Mouse (Mus musculus): ENCODE results near the gene Rnf215. TPM values are rescaled to one million over a fixed set of nuclear protein-coding genes. Genes with fewer than 3 reads are reported as not detected.
A peak's percentile ranks its signal among the peaks of the same experiment; 100 is the strongest.

Gene Rnf215
- 19.2 and 20.6 TPM in 2 replicates for polyA plus RNA-seq (2015; fragmentation: Nextera tagmentation; extraction: Ambion mirVana)

DNA sequence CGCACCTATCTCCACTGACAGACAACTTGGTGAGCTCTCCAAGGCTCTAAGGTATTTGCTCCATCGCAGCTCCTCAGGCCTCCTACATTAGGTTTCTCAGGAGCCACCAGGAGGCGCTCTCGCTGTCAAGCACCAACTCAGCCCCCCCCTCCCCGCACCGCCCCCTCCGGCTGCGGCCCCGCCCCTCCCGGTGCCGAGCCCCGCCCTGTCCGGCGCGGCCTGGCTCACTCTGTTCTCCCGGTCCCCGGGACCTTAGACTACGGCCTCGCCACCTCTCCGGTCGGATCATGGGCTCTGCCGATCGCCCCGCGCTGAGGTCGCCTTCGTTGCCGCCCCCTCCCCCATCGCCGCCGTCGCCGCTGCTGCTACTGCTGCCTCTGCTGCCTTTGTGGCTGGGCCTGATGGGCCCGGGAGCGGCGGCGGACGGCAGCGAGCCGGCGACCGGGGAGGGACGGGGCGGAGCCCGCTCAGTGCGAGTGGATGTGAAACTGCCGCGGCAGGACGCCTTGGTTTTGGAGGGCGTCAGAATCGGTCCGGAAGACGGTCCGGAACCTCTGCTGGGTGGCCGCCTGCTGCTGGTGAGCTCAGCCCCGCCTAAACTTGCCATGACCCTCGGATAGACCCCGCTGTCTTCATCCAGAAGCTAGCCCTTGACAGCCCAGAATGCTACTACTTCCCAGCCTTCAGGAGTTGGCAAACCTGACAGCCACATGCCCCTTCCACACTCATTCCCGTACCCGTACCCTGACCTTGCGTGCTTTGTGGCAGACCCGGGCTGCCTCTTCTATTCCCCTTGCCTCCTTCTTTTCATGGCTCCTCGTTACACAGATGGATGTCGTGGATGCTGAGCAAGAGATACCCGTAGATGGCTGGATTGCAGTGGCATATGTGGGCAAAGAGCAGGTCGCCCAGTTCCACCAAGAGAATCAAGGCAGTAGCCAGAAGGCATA, at the start of gene Rnf215:
Gene Rnf215 (plus strand): TSS at position 217 of the 950 bp plus-strand sequence.
- WGBS, result 3% methylated on average over 65 of the region's 66 CpGs
- Histone ChIP-seq H3K4me2 (ENCODE audit: low read depth, low read length) (peak within 1 kb of the TSS; percentile 94), H3K36me3 (ENCODE audit: control insufficient read depth, insufficient read depth) (peaks cover 3% of the 10 kb centered on the region; the same call in 1 of the 2 replicates), H3K9ac (ENCODE audit: low read length) (peak within 1 kb of the TSS; percentile 97), H3K4me3 (ENCODE audit: low read length) (peak within 1 kb of the TSS; percentile 93), H3K27me3 (ENCODE audit: control insufficient read depth, insufficient read depth, low read length) (no peaks in the 10 kb centered on the region), H3K4me1 (ENCODE audit: control insufficient read depth, insufficient read depth, low read length) (peaks cover 14% of the 10 kb centered on the region), H3K27ac (ENCODE audit: low read length) (peak within 1 kb of the TSS; percentile 87), H3K9me3 (replicated peaks; ENCODE audit: control insufficient read depth, low read length) (no peaks in the 10 kb centered on the region)
- ATAC-seq (replicated peaks; ENCODE audit: extremely low read depth, insufficient read depth, low FRiP score), result peak; percentile 95

GRCm38 (mm10) chr11:4086246-4086645, 48.8 kb upstream of the Rnf215 start:
- Histone ChIP-seq H3K36me3 (ENCODE audit: control insufficient read depth, insufficient read depth) (peaks cover 7% of the 10 kb centered on the region), H3K4me2 (ENCODE audit: low read depth, low read length) (no peak overlapping the region), H3K27me3 (ENCODE audit: control insufficient read depth, insufficient read depth, low read length) (no peaks in the 10 kb centered on the region), H3K9me3 (replicated peaks; ENCODE audit: control insufficient read depth, low read length) (peaks cover 8% of the 10 kb centered on the region), H3K9ac (ENCODE audit: low read length) (no peak overlapping the region), H3K27ac (ENCODE audit: low read length) (no peak overlapping the region), H3K4me3 (ENCODE audit: low read length) (no peak overlapping the region), H3K4me1 (ENCODE audit: control insufficient read depth, insufficient read depth, low read length) (no peaks in the 10 kb centered on the region)
- no peak for ATAC-seq (replicated peaks; ENCODE audit: extremely low read depth, insufficient read depth, low FRiP score)
- 56% methylated on average over 1 of the region's 1 CpGs for WGBS

- peaks cover 10% of the 10 kb centered on the region for H3K9me3 ChIP-seq (replicated peaks; ENCODE audit: control insufficient read depth, low read length)
- H3K27me3 ChIP-seq (ENCODE audit: control insufficient read depth, insufficient read depth, low read length), result no peaks in the 10 kb centered on the region
- peaks cover 17% of the 10 kb centered on the region for H3K36me3 ChIP-seq (ENCODE audit: control insufficient read depth, insufficient read depth)
- 45% methylated on average over 2 of the region's 2 CpGs for WGBS
- H3K27ac ChIP-seq (ENCODE audit: low read length), result no peak overlapping the region
- no peak overlapping the region for H3K4me2 ChIP-seq (ENCODE audit: low read depth, low read length)
- no peaks in the 10 kb centered on the region for H3K4me1 ChIP-seq (ENCODE audit: control insufficient read depth, insufficient read depth, low read length)
- no peak overlapping the region for H3K9ac ChIP-seq (ENCODE audit: low read length)
- no peak for ATAC-seq (replicated peaks; ENCODE audit: extremely low read depth, insufficient read depth, low FRiP score)
- no peak overlapping the region for H3K4me3 ChIP-seq (ENCODE audit: low read length)
These were observed 47.7 kb upstream of the Rnf215 start for GRCm38 (mm10) chr11:4087267-4087666.

GRCm38 (mm10) chr11:4093459-4094377, 41.3 kb upstream of the Rnf215 start:
- H3K4me2 ChIP-seq (ENCODE audit: low read depth, low read length), result peak overlapping the region; percentile 64
- peaks cover 25% of the 10 kb centered on the region for H3K36me3 ChIP-seq (ENCODE audit: control insufficient read depth, insufficient read depth)
- H3K9ac ChIP-seq (ENCODE audit: low read length), result no peak overlapping the region
- peaks cover 21% of the 10 kb centered on the region for H3K4me1 ChIP-seq (ENCODE audit: control insufficient read depth, insufficient read depth, low read length)
- H3K27ac ChIP-seq (ENCODE audit: low read length), result no peak overlapping the region
- ATAC-seq (replicated peaks; ENCODE audit: extremely low read depth, insufficient read depth, low FRiP score), result no peak
- peak overlapping the region; percentile 76 for H3K4me3 ChIP-seq (ENCODE audit: low read length)
- no peaks in the 10 kb centered on the region for H3K27me3 ChIP-seq (ENCODE audit: control insufficient read depth, insufficient read depth, low read length)
- peaks cover 8% of the 10 kb centered on the region for H3K9me3 ChIP-seq (replicated peaks; ENCODE audit: control insufficient read depth, low read length)
- 75% methylated on average over 18 of the region's 18 CpGs for WGBS

DNA sequence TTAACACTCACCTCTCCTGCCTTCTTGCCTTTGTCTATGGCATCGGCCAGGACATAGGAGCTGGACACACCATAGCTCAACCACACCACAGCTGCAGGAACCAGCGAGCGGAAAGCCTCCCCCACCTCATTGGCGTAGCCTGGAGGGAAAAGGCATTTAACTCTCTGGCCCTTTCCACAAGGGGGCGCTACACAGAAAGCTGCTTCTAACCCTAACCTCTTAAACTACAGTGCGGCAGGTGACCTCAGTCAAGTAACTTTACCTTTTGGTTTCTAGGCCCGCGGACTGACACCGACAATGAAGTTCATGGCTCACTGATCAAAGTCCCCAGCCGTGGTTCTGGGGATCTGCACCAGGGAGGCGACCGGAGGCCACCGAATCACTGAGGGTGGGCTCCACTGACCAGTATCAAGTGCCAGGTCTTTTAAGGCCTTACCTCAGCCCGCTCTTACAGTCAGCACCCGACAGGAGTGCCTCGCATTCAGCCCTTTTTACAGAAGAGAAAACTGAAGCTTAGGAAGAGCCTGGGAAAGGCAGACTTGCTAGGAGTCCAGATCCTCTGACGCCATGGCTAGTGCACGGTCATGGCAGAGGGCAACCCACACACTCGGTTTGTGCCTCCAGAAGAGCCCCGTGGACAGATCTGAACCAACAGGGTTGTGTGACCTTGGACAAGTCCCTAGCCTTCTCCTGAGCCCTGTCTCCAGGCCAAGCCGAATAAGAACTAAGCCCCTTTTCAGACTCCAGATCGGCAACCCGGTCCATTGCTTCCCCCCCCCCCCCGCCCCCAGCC, 40.4 kb upstream of the Rnf215 start:
- Histone ChIP-seq H3K4me1 (ENCODE audit: control insufficient read depth, insufficient read depth, low read length) (peaks cover 21% of the 10 kb centered on the region), H3K4me3 (ENCODE audit: low read length) (peak overlapping the region; percentile 76), H3K27ac (ENCODE audit: low read length) (peak overlapping the region; percentile 94), H3K9me3 (replicated peaks; ENCODE audit: control insufficient read depth, low read length) (peaks cover 8% of the 10 kb centered on the region), H3K27me3 (ENCODE audit: control insufficient read depth, insufficient read depth, low read length) (no peaks in the 10 kb centered on the region), H3K4me2 (ENCODE audit: low read depth, low read length) (peak overlapping the region; percentile 64), H3K36me3 (ENCODE audit: control insufficient read depth, insufficient read depth) (peaks cover 25% of the 10 kb centered on the region), H3K9ac (ENCODE audit: low read length) (peak overlapping the region; percentile 81)
- no peak for ATAC-seq (replicated peaks; ENCODE audit: extremely low read depth, insufficient read depth, low FRiP score)
- 10% methylated on average over 23 of the region's 24 CpGs for WGBS

GRCm38 (mm10) chr11:4095171-4096053, 39.6 kb upstream of the Rnf215 start, which contains the start of gene Mtfp1:
Gene Mtfp1 (minus strand): TSS chr11:4095445.
- Histone ChIP-seq H3K4me2 (ENCODE audit: low read depth, low read length) (peak within 1 kb of the TSS; percentile 64), H3K9ac (ENCODE audit: low read length) (peak within 1 kb of the TSS; percentile 81), H3K36me3 (ENCODE audit: control insufficient read depth, insufficient read depth) (peaks cover 25% of the 10 kb centered on the region), H3K27me3 (ENCODE audit: control insufficient read depth, insufficient read depth, low read length) (no peaks in the 10 kb centered on the region), H3K4me1 (ENCODE audit: control insufficient read depth, insufficient read depth, low read length) (peaks cover 21% of the 10 kb centered on the region), H3K4me3 (ENCODE audit: low read length) (peak within 1 kb of the TSS; percentile 76), H3K9me3 (replicated peaks; ENCODE audit: control insufficient read depth, low read length) (peaks cover 8% of the 10 kb centered on the region), H3K27ac (ENCODE audit: low read length) (peak within 1 kb of the TSS; percentile 94)
- 6% methylated on average over 34 of the region's 34 CpGs for WGBS
- ATAC-seq (replicated peaks; ENCODE audit: extremely low read depth, insufficient read depth, low FRiP score), result peak; percentile 14; the same call in 1 of the 2 replicates

DNA sequence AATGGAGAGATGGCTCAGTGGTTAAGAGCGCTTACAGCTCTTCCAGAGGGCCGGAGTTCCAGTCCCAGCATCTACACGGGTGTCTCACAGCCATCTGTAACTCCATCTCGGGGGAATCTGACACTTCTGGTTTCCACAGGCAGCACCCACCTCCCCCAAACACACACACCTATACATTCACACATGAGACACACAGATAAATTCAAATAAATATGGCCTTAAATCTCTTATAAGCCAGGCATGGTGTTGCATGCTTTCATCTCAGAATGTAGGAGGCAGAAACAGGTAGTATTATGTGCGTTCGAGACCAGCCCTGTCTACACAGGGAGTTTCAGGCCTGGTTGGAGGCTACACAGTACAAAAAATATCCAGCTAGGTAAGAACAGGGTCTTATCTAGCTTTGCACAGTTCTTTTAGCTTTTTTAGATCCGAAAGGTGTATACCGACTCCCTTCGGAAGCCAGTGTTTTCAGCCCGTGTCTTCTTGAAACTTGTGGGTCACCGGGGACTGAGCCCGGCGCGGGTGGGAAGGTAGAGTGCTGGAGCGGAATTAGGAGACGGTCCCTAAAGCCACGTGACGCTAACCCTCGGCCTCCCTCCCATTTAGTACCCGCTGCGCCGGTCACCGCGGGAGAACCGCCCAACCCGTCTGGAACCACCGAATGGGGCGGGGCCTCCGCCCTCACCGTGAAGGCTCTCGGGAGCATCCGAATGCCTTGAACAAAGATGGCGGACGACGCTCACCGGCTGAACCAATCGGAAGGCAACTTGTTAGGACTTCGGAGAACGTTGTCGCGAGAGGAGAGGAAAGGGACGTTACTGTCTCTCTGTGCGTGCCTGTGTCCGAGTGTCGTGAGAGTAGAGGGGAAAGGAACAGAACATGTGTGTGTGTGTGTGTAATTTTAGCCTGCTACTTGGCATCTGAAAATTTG, 38.7 kb upstream of the Rnf215 start:
- no peaks in the 10 kb centered on the region for H3K27me3 ChIP-seq (ENCODE audit: control insufficient read depth, insufficient read depth, low read length)
- peaks cover 1% of the 10 kb centered on the region; the same call in 1 of the 2 replicates for H3K9me3 ChIP-seq (replicated peaks; ENCODE audit: control insufficient read depth, low read length)
- H3K4me3 ChIP-seq (ENCODE audit: low read length), result peak overlapping the region; percentile 76
- H3K4me2 ChIP-seq (ENCODE audit: low read depth, low read length), result peak overlapping the region; percentile 82
- H3K4me1 ChIP-seq (ENCODE audit: control insufficient read depth, insufficient read depth, low read length), result peaks cover 21% of the 10 kb centered on the region
- ATAC-seq (replicated peaks; ENCODE audit: extremely low read depth, insufficient read depth, low FRiP score), result peak; percentile 95
- 3% methylated on average over 45 of the region's 45 CpGs for WGBS
- peak overlapping the region; percentile 81 for H3K9ac ChIP-seq (ENCODE audit: low read length)
- peaks cover 18% of the 10 kb centered on the region for H3K36me3 ChIP-seq (ENCODE audit: control insufficient read depth, insufficient read depth)
- H3K27ac ChIP-seq (ENCODE audit: low read length), result peak overlapping the region; percentile 94
